Comparison of ENCODE assay signal across 15 mouse cellular contexts in the genomic region with DNA sequence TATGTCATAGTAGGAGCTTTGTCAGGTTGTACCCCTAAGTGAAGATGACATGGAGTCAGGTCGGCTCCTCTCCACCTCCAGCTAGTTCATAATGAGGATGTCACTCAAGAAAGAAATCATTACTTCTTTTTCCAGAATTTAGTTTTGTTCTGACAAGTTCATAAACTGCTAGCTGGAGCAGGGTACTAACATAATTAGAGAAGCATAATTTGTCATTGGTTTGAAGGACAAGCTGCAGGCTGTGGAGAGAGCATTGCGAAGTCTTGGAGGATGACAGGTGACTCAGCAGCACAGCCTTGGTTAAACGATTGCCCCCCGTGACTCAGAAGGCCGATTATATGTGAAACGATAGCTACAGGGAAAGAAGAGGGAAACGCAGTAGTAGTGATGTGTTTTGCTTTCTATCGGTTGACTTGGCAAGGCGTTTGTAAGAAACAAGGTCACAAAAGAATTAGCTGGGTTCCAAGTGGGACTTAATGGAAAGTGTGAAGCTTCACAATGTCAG.
"Had no signal": no experiment of that assay in that cellular context is flagged by ENCODE, and none has a peak within 500 bp of the region (broad histone marks: within the 10 kb centered on the region; RNA-seq: fewer than 3 reads in every experiment).

No protein-coding gene starts in this region.

- H3K27me3 ChIP-seq: limb, embryonic 12.5 days; liver, embryonic 13.5 days; lung, embryonic 15.5 days; megakaryocyte, embryonic 14.5 days; midbrain, embryonic 15.5 days; neural tube, embryonic 12.5 days had no signal

- H3K36me3 ChIP-seq: limb, embryonic 12.5 days; liver, embryonic 13.5 days; lung, embryonic 15.5 days; midbrain, embryonic 15.5 days; neural tube, embryonic 12.5 days had no signal

- H3K9me3 ChIP-seq: liver, embryonic 13.5 days; lung, embryonic 15.5 days; megakaryocyte, embryonic 14.5 days; midbrain, embryonic 15.5 days; neural tube, embryonic 12.5 days had no signal

- H3K4me3 ChIP-seq: limb, embryonic 12.5 days; liver, embryonic 13.5 days; lung, embryonic 15.5 days; megakaryocyte, embryonic 14.5 days; midbrain, embryonic 15.5 days; neural tube, embryonic 12.5 days had no signal

- H3K9ac ChIP-seq: limb, embryonic 12.5 days; liver, embryonic 13.5 days; liver, postnatal 0 days; lung, embryonic 15.5 days; midbrain, embryonic 15.5 days; neural tube, embryonic 12.5 days had no signal

- H3K4me1 ChIP-seq: limb, embryonic 12.5 days; liver, embryonic 13.5 days; lung, embryonic 15.5 days; megakaryocyte, embryonic 14.5 days; midbrain, embryonic 15.5 days; neural tube, embryonic 12.5 days had no signal

- H3K4me2 ChIP-seq: limb, embryonic 12.5 days; liver, embryonic 13.5 days; lung, embryonic 15.5 days; midbrain, embryonic 11.5 days; midbrain, embryonic 15.5 days; neural tube, embryonic 12.5 days had no signal

- ATAC-seq: liver, postnatal 0 days; midbrain, embryonic 15.5 days had no signal

- DNase-seq: kidney, postnatal 10 days; liver; liver, embryonic 13.5 days; liver, postnatal 0 days; lung, postnatal 14 days; right cerebral cortex, adult 18-20 months; right cerebral cortex, postnatal 25 days; thymus, postnatal 36 days had no signal

- H3K27ac ChIP-seq: limb, embryonic 12.5 days; liver, embryonic 13.5 days; lung, embryonic 15.5 days; macrophage; midbrain, embryonic 15.5 days; neural tube, embryonic 12.5 days had no signal
